Mouse (Mus musculus) small intestine, adult 2 months (tissue): ENCODE measurements around the gene 2010109A12Rik.

Experiments
- CTCF ChIP-seq: fragments of 200-500 bp; IDR thresholded peaks from 2 replicates; pipeline ENCODE4 v1.5.1; 2012; ENCODE audit warnings: low read depth, mild to moderate bottlenecking, control low read depth, inconsistent platforms, low read length, moderate library complexity, mixed read lengths; ENCODE audit not compliant: insufficient replicate concordance, insufficient read length; ENCODE audit errors: extremely low read depth
- POLR2A ChIP-seq: fragments of 200-500 bp; IDR thresholded peaks from 2 replicates; pipeline ENCODE4 v1.6.1; 2012; ENCODE audit warnings: low read depth, mild to moderate bottlenecking, control low read depth, inconsistent platforms, low read length, moderate library complexity

GRCm38 (mm10) chr5:93167919-93168516, 38.3 kb upstream of the 2010109A12Rik start:
- no peak for TF ChIP-seq CTCF
- no peak for TF ChIP-seq POLR2A
